Mouse (Mus musculus): Measurements from ENCODE around the gene Dach1. TPM values are rescaled to one million over a fixed set of nuclear protein-coding genes. Genes with fewer than 3 reads are reported as not detected.

Dach1 gene
- total RNA-seq (2022), result 1 to 10 TPM; 1.2 to 3.2 (median 2.2) TPM

- DNase-seq (ENCODE audit: low spot score in 2 of 2), result no peak
These were observed at the start of gene Dach1 for GRCm38 (mm10) chr14:98169421-98170076. Dach1 (minus strand) TSS chr14:98169765.

DNA sequence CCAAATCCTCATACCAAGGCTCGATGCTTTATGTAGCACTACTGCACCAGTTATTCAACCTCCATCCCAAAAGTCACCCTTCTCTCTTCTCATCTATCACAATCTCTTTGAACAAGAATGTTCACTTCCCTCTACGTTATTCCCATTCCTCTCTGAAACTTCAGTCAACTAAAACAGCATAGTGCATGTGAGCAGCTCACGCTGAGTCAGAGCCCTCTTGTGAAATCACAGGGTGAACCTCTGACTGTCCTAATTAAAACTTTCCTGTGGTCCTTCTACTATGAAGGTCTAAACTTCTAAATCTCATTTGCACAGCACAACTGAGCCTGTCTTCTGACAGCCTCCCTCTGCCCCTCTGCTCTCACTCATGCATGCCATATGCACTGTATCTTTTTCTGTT, 30.5 kb upstream of the Dach1 start:
- no peak for DNase-seq (ENCODE audit: low spot score in 2 of 2)

- DNase-seq (ENCODE audit: low spot score in 2 of 2), result no peak
These were observed 12.0 kb upstream of the Dach1 start for GRCm38 (mm10) chr14:98181545-98181944.

GRCm38 (mm10) chr14:98173831-98174230, 4.3 kb upstream of the Dach1 start:
- no peak for DNase-seq (ENCODE audit: low spot score in 2 of 2)

- no peak for DNase-seq (ENCODE audit: low spot score in 2 of 2)
These were observed 2.9 kb upstream of the Dach1 start for GRCm38 (mm10) chr14:98172394-98172905.

DNA sequence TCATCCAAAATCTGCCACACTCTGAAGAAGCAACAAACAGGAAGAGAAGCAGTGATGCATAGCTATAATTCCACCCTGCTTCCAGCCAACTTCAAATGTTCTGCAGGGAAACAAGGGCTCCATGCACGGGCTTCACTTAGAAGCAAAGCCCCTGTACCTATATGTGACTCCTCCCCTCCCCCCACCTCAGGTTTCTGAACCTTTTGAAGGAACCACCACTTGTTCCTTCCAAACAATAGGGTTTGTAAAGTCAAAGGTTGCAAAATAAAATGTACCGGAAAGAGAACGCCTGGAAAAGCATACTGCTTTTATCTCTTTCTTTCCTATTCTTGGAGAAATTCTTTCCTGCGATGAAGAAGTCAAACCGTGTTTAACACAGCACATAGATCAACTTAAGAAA, 2.3 kb upstream of the Dach1 start:
- no peak for DNase-seq (ENCODE audit: low spot score in 2 of 2)

- no peak for DNase-seq (ENCODE audit: low spot score in 2 of 2)
These were observed 610 bp downstream of the Dach1 start for GRCm38 (mm10) chr14:98168908-98169401.

DNA sequence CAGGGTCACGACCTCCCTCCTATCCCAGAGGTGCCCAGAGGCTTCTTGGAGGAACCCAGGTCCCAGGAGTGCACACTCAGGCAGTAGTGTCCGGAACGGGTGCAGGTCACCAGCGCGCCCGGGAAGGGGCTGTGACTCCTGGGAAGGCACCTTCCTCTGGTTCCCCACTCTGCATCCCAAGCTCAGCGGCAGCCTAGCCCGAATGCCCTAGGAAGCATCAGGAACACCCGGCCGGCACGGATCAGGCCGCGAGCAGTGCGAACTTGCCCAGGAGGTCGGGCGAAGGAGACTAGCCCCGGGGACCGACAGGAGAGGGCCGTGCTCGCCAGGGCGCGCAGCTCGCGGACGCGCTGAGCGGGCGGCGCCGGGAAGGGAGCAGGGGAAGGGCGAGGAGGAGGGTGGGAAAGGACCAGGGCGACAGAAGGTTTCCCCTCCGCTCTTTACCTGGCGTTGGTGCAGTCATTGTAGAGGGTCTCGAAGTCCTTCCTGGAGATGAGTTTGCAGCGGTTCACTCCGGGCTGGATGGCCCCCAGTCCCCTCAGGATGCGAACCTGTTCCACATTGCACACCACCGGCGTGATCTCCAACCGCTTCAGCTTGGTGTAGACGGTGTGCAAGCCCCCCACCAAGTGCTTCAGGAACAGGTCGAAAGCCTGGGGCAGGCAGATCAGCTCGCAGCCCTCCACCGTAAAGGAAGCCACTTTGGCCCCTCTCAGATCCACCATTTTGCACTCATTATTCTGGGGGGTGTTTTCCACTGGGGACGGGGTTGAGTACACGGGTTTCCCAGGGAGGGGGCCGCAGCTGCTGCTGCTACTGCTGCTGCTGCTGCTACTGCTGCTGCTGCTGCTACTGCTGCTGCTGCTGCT, 1.3 kb downstream of the Dach1 start:
- DNase-seq (ENCODE audit: low spot score in 2 of 2), result no peak

GRCm38 (mm10) chr14:98167186-98168038, 2.2 kb downstream of the Dach1 start:
- no peak for DNase-seq (ENCODE audit: low spot score in 2 of 2)

DNA sequence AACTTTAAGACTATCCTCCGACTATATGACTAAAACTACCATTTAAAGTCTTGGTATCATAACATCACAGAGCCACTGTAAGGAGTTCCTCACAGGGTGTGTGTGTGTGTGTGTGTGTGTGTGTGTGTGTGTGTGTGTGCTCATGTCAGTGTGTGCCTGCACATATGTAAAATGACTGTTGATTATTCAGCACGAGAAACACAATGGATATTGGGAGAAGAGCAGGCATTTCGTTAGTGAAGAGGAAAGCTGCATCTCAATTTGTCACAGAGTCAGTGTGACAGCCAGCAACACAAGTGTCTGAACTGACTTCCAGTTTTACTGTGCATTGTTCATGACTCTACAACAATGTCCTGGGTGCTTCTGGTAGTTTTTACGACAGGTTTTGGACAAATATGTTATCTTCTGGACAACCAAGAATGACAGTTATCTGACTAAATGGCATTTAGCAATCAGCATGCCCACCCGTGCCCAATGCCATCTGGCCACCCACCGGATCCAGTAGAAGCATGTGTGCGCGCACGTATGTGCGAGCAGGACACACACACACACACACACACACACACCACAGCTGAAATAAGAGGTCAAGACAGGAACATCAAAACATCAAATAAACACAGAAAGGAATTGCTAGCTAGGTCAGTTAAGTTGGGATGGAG, 3.1 kb downstream of the Dach1 start:
- no peak for DNase-seq (ENCODE audit: low spot score in 2 of 2)

GRCm38 (mm10) chr14:98156753-98157152, 12.8 kb downstream of the Dach1 start:
- no peak for DNase-seq (ENCODE audit: low spot score in 2 of 2)

DNA sequence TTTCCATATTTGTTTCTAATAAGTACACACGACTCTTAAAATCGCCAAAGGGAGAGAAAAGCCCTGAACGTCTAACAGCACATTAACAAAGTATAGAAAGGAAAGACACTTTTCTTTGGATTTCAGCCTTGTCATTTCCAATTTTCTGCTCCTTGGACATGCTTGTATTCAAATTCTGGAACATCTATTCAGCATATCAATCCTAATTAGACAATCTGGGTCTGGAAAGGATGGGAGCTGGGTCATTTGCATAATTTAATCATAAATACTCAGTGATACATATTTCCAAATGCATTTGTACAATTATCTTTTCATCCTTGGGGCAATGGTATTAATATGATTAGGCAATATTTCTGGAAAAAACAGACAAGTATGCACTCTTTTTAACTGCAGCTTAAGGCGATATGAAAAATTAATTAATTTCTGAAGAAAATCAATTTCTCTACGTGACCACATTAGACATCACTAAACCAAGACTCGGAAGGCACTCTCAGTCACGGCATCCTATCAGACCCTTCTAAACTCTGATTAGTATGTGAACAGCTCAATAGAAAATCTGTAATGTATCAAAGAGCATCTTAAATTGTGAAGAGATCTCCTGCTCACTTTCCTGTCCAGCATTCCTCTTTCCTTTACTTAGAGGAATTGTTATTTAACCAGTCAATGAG, 13.7 kb downstream of the Dach1 start:
- no peak for DNase-seq (ENCODE audit: low spot score in 2 of 2)

DNA sequence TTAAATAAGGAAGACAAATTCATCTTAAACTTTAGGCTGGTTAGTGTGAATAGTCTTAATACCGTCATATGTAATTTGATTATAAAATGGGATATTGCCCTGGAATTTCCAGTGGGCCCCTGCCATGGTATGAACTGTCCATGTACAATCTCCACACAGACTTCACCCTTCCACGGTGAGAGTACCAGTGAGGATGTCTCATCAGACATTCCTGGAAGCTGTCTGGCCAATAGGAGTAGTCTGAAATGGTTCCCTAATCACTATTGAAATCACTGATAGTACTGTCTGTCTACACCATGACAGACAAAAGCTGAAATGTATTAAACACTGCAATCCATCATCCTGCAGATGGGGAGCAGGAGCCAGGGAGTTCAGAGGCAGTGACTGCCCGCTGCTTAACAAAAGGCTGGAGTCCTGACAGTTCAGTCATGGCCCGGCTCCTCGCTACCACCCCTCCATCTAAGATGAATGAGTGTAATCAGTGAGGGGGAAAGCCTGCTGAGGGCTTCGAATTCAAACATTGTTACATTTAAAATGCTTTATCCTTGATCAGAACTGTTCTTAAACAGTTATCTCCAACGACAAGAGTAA, 14.6 kb downstream of the Dach1 start:
- DNase-seq (ENCODE audit: low spot score in 2 of 2), result no peak

- DNase-seq (ENCODE audit: low spot score in 2 of 2), result no peak
These were observed 27.8 kb downstream of the Dach1 start for GRCm38 (mm10) chr14:98141758-98142157.

DNA sequence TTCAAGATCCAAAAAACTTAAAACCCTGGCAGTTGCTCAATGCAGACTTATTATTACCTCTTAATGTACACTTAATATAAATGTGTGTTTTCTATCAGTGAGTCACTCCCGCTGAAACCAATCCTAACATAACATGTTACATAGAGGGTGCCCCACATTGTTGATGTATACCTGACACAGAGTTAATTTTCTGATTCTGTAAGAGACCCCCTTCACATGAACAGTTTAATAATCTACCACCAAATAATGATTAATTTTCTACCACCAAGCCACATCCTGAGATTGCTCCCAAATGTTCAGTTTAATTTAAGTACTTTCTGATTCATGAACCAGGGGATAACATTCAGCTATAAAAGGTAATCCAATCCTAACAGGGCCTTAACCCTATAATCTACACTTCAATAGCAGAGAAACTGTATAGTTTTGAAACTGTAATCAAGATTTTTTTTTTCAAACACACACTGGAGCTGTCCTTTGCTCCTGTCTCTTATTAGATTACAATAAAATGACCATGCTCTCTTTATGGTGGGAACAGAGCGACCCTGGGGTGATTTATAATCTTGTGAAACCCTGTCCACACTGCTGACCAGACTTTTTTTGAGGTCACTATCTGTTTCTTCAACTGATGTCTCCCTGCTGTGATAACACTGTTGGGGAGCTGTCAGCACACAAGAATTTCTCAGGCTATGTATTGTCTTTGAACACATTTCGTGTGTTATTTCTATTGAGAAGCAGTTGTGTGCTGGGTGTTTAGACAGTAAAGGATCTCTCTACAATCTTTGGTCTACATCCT, 30.5 kb downstream of the Dach1 start:
- DNase-seq (ENCODE audit: low spot score in 2 of 2), result no peak

- no peak for DNase-seq (ENCODE audit: low spot score in 2 of 2)
These were observed 35.0 kb downstream of the Dach1 start for GRCm38 (mm10) chr14:98134546-98134945.

DNA sequence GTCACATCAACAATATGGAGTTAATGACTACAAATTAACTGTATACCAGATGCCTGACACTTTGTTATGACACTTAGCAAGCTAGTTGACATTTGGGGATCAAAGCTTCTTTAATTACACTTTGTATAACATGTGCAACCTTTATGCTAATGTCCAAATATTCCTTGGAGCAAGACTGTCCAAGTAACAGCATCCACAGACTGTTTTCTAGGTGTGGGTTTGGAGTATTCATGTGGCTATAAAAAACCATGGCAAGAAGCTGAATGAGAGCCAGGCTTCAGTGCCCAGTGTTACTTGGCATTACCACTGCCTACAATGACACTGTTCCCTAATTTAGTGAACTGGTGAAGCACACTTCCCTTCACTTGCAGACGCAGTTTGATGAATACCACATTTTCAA, 46.5 kb downstream of the Dach1 start:
- no peak for DNase-seq (ENCODE audit: low spot score in 2 of 2)

DNA sequence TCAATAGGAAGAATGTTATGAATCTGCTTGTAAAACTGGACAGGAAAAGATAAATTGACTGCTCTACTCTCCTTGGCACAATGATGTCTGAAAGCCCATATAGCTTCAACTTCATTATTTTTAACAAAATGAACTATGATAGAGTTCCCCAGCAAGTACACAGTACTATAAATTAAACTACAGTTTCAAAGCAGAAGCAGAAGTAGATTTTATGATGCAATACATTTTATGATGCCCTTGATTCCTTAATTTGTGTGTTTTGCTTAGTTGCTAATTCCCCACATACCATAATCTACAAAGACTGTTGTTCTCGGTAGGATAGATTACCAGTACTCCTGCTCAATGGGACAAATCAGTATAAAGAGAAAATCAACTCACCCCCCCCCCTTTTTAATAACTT, 52.9 kb downstream of the Dach1 start:
- no peak for DNase-seq (ENCODE audit: low spot score in 2 of 2)

DNA sequence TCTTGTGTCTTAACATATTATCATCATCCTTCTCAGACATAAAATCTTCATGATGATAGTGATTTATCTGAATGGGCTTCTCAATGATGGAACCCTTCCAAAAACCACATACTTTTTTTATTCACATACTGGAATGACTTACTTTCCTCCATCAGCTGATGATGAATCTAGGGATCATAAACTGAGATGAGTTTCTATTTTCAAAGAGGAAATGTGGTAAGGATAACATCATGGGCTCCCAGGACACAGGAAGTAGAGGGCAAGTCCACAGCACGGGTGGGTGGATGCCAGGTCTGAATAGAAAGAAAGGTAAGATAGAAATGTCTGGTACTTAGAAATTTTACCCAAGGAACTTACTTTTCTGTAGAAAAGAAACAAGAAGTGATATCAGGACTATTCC, 56.5 kb downstream of the Dach1 start:
- DNase-seq (ENCODE audit: low spot score in 2 of 2), result no peak
